Mouse (Mus musculus): ENCODE results near the gene Dap.

The Dap gene

DNA sequence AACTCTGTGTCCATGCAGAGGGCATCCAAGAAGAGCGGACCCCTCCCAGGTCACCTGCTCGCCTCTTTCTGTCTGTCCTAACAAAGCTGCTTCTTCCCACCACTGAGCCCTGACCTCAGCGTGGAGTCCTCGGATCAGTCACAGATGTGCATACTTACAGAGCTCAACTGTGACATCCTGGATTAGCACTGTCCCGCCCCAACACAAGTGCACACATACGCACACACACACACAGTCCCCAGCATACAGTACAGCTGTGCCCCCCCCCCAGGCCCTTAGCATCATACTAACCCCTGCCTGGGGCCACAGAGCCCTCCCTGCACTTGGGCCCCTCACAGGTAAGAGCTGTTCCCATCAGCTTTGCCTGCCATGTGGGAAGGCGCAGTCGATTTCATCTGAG is 41.3 kb downstream of the Dap start:
- no peak for DNase-seq

DNA sequence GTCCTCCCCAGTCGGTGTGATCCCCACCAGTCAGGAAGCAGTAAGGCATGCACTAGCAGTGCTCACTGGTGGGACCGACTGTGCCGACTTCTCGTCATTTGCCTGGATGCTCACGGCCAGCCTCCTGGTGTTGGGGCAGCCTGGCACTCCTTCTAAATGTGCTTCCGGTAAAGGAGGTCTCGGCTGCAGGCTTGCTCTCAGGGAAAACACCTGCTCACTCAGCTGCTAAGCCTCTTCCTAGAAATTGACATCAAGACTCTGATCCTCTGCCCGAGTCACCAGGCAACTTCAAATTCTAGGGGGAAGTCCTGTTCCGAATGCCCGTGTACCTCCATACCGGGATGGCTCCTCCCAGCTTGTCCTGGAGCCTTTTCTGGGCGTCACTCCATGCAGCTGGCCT is 41.7 kb downstream of the Dap start:
- DNase-seq, result no peak

- no peak for DNase-seq
Observed at GRCm38 (mm10) chr15:31268148-31268547, 44.0 kb downstream of the Dap start.

GRCm38 (mm10) chr15:31269558-31269957 is 45.4 kb downstream of the Dap start:
- DNase-seq, result no peak

- DNase-seq, result no peak
Observed at GRCm38 (mm10) chr15:31272695-31273094, 48.6 kb downstream of the Dap start.

- DNase-seq, result no peak
Observed at GRCm38 (mm10) chr15:31273509-31273908, 49.4 kb downstream of the Dap start.

GRCm38 (mm10) chr15:31278090-31278489 is 54.0 kb downstream of the Dap start:
- no peak for DNase-seq

DNA sequence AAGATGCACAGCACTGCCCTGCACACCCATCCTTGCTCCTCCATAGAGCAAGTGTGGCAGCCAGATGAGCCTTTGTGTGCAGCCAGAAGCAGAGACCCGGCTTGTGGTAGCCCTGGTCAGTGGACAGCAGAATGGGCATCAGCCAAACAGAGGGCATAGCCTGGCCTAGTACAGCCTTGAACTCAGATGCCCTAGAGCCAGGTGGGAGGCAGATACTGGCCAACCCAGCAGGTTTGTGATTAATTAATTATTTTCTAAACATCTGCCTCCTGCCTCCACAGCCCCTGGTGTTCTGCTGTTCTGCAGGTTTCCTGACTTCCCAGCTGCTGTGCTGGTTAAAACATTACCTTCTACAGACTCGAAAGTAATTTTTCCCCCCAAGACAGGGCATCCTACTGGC is 55.0 kb downstream of the Dap start:
- DNase-seq, result no peak

DNA sequence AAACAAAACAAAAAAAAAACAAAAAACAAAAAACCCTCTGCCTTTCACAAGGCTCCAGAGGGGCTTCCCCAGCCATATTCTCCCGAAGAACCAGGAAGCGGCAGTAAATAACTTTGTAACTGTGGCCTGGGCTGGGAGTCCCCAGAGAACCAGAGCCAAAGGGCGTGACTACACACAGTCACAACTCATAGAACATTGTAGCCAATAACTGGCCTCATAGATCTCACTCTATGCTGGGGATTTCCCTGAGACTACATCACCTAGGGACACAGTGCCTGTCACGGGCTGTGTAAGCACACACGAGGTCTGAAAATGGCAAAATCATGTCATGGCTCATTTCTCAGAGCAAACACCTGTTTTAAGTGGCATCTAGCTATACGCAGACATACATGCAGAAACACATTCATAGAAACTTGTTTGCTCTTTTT is 55.5 kb downstream of the Dap start:
- DNase-seq, result no peak

DNA sequence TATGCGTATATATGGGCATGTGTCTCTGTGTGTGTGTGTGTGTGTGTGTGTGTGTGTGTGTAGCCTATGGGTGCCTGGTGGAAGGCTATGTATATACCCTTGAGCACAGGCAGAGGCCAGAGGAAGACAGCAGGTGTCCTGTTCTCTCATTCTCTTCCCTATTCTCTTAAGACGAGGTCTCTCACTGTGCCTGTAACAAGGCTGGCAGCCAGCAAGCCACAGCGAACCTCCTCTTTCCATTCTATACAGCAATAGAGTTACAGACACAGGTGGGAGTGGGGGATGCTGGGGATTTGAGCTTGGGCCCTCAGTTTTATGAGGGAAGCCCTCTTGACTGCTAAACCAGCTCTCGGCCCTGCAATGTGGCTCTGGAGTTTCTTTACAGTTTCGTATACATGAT is 55.9 kb downstream of the Dap start:
- DNase-seq, result no peak

- no peak for DNase-seq
Observed at GRCm38 (mm10) chr15:31280683-31281082, 56.6 kb downstream of the Dap start.

DNA sequence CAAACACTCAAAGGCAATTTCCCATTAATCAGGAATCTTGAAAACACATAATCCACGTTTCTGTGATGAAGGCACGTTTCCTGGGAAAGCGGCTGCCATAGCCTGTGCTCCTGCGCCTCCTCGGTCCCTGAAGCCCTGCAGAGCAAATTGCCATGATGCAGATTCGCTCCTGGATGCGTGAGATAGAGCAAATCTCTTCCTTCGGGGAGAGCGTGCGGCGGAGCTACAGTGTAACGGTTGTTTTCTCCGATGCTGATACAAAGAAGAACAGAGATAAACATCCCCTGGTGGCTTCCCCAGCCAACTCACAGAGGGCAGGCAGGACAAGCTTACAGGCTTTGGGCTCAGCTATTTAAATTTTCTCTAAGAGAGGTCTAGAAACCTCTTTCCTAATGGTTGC is 57.7 kb downstream of the Dap start:
- no peak for DNase-seq

GRCm38 (mm10) chr15:31282353-31282752 is 58.2 kb downstream of the Dap start:
- DNase-seq, result no peak

GRCm38 (mm10) chr15:31284142-31284541 is 60.0 kb downstream of the Dap start:
- no peak for DNase-seq

GRCm38 (mm10) chr15:31284922-31285631 is 61.0 kb downstream of the Dap start:
- DNase-seq, result no peak

DNA sequence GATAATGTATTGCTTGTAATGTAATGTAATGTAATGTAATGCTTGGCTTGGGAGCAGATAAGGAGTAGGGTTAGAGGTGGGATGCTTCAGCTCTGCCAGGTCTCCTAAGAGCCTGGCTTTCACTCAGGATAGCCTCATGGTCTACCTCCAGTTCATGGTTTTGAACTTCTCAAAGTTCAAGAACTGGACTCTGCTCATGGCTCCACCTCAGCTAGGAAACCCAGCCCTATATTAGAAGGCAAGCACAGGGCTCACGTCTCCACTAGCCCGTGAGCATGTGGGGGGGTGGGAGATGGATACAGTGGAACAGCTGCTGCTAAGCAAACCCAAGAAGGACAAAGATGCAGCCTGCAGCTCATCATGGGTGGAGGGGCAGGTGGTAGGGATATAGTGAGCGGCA is 61.6 kb downstream of the Dap start:
- no peak for DNase-seq

DNA sequence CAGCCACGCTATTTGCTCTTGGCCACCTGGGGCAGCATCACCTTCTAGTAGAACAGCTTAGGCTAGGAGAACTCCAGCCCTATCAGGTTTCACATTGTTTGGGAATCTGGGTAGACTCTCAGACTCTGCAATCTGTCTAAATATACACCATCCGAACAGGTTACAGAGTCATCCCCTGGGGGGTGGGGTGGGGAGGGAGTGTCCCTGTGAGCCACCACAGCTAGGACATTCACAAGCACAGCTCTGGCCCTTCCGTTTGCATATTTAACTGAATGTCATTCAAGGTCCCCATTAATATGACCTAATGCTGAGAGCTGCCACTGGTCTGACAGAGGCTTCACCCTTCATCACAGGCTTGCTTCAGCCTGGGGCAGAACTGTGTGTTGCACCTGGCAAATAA is 68.5 kb downstream of the Dap start:
- DNase-seq, result no peak

DNA sequence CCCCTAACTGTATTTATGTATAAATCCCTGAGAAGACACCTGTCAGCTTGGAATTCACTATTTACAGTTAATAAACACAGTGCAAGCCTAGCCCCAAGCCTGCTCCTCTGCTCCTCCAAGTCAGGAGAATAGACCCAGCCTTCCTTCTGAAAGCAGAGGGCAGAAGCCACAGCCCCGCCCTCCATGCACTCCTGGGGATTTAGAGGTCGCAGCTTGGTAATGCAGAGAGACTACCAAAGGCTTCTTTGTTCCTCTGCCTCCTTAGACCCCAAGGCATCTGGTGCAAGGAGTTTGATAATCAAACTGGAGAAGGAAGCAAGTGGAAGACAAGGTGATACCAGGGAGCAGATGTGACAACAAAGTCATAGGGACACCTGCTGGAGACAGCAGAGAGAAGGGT is 70.2 kb downstream of the Dap start:
- no peak for DNase-seq

GRCm38 (mm10) chr15:31296882-31297776 is 73.0 kb downstream of the Dap start:
- DNase-seq, result no peak

DNA sequence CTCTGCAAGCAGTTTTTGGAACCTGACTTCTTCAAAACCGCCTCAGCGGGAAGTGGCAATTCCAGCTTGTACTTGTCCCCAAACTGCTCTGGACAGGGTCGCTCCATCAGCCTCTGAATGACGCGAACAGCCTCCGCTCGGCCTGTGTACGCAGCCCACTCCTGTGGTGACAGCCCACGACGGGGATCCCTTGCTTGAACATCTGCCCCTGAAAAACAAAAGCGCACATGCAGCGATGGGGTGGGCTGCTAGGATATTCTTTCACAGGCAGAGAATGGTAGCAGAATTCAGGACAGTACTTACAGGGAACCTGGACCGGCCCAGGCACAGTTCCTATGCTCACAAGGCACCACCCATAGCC is 73.6 kb downstream of the Dap start:
- no peak for DNase-seq

DNA sequence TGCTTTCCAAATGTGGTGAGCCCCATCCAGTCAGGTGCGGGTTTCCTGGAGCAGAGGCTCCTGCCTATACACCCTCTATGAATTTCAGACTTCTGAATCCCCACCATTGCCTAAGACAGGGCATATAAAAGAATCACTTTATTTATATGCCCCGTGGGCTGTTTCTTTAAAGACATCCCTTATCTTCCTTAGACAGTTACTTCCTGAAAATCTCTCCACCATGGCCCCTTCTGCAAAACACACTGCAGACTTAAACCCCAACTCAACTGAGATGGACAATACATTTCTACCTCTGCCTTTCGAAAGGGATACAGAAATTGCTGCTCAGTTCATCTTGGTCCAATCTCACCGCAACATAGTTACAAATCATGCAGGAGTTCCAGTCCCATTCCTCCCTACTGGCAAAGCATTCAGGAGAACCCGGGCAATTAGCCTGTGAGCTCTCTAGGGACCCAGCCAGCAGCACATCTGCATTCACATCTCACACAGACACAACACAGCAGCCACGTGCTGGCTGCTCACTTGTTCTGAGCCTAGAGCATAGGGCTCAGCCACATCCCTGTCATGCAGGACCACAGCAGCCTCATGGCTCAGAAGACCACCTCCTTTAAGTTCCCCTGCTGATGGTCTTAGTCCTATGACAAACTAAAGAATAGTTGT is 75.3 kb downstream of the Dap start:
- no peak for DNase-seq

- DNase-seq, result peak; percentile 26 to 64
Observed at GRCm38 (mm10) chr15:31302293-31302990, 78.3 kb downstream of the Dap start.

- no peak for DNase-seq
Observed at GRCm38 (mm10) chr15:31304302-31304701, 80.2 kb downstream of the Dap start.

All from lung, postnatal 4 days (tissue).